Mouse (Mus musculus) spleen, postnatal 10 days (tissue): ENCODE data around the gene Ephb1.

Experiments
- DNase-seq, 2 experiments: peaks; one replicate each; pipeline ENCODE4 v3.0.0; 2021 to 2022; ENCODE audit warnings: low spot score in 2 of 2

Ephb1 gene

GRCm38 (mm10) chr9:102180070-102180469 is 174.4 kb downstream of the Ephb1 start:
- DNase-seq = no peak

- no peak for DNase-seq
These were observed 184.8 kb downstream of the Ephb1 start for GRCm38 (mm10) chr9:102169706-102170105.

GRCm38 (mm10) chr9:102155876-102156275 is 198.6 kb downstream of the Ephb1 start:
- no peak for DNase-seq

- DNase-seq = no peak
These were observed 215.3 kb downstream of the Ephb1 start for GRCm38 (mm10) chr9:102139181-102139580.

GRCm38 (mm10) chr9:102138671-102139070 is 215.8 kb downstream of the Ephb1 start:
- no peak for DNase-seq

GRCm38 (mm10) chr9:102138187-102138586 is 216.3 kb downstream of the Ephb1 start:
- DNase-seq = no peak

GRCm38 (mm10) chr9:102130506-102130905 is 224.0 kb downstream of the Ephb1 start:
- DNase-seq = no peak

GRCm38 (mm10) chr9:102126510-102126909 is 228.0 kb downstream of the Ephb1 start:
- DNase-seq = no peak

GRCm38 (mm10) chr9:102122880-102123453 is 231.5 kb downstream of the Ephb1 start:
- no peak for DNase-seq

GRCm38 (mm10) chr9:102119422-102119821 is 235.1 kb downstream of the Ephb1 start:
- DNase-seq = no peak

GRCm38 (mm10) chr9:102115326-102115725 is 239.2 kb downstream of the Ephb1 start:
- no peak for DNase-seq

GRCm38 (mm10) chr9:102111471-102111870 is 243.0 kb downstream of the Ephb1 start:
- DNase-seq = no peak

GRCm38 (mm10) chr9:102107978-102108377 is 246.5 kb downstream of the Ephb1 start:
- DNase-seq = no peak

GRCm38 (mm10) chr9:102107213-102107612 is 247.3 kb downstream of the Ephb1 start:
- no peak for DNase-seq

- DNase-seq = no peak
These were observed 257.7 kb downstream of the Ephb1 start for GRCm38 (mm10) chr9:102096825-102097224.

GRCm38 (mm10) chr9:102088598-102088997 is 265.9 kb downstream of the Ephb1 start:
- DNase-seq = no peak

GRCm38 (mm10) chr9:102086053-102086706 is 268.3 kb downstream of the Ephb1 start:
- no peak for DNase-seq

GRCm38 (mm10) chr9:102085477-102085876 is 269.0 kb downstream of the Ephb1 start:
- DNase-seq = no peak

- DNase-seq = no peak
These were observed 273.6 kb downstream of the Ephb1 start for GRCm38 (mm10) chr9:102080934-102081333.

- DNase-seq = no peak
These were observed 275.3 kb downstream of the Ephb1 start for GRCm38 (mm10) chr9:102079151-102079550.

GRCm38 (mm10) chr9:102078238-102078637 is 276.3 kb downstream of the Ephb1 start:
- no peak for DNase-seq

- DNase-seq = no peak
These were observed 279.0 kb downstream of the Ephb1 start for GRCm38 (mm10) chr9:102075539-102075938.

GRCm38 (mm10) chr9:102073404-102073803 is 281.1 kb downstream of the Ephb1 start:
- DNase-seq = no peak
